Mouse (Mus musculus): ENCODE results near the gene Kcnj13. TPM values are rescaled to one million over a fixed set of nuclear protein-coding genes. Genes with fewer than 3 reads are reported as not detected.

Kcnj13 gene
- total RNA-seq (2021): 1 to 10 TPM in 1 of 2 experiments, under 1 TPM in 1; 0.37 to 2.2 TPM
- long read RNA-seq, experiment 1, transcript Kcnj13-201 (3 exons, 1,270 nt): major isoform, 6 of 6 reads
- long read RNA-seq, experiment 1, partial matches to known transcripts: 0 of 6 reads
- long read RNA-seq, experiment 1, other reads (novel, unspliced or antisense): 0 of 6 reads
- long read RNA-seq, experiment 2, partial matches to known transcripts: 0 of 1 reads
- long read RNA-seq, experiment 2, other reads (novel, unspliced or antisense): 0 of 1 reads

DNA sequence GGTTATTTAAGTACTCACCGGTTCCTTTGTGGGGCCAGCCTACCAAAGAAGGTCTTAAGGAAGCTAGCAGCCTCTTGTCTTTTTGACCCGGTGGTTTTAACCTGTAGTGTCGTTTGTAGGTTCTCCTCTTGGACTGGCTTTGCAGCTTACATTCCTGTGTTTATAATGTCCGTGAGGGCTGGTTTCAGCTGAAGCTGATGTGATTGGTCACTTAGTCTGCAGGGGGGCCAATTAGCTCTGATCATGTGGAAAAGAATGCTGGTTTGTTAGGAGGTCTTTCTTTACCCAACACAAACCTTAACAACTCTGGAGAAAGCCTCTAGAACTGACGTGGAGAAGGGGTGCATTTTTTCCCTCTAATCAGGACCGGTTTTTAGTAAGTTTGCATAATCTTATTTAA, at the start of gene Kcnj13:
Kcnj13 (minus strand) TSS at position 136 of the 400 bp plus-strand sequence.
- no peak for DNase-seq (ENCODE audit: low spot score in 2 of 2)
- Histone ChIP-seq H3K27ac (no peak within 1 kb of the TSS), H3K4me3 (no peak within 1 kb of the TSS)
- no peak for TF ChIP-seq CTCF (conservative IDR thresholded peaks at IDR 0.05)

DNA sequence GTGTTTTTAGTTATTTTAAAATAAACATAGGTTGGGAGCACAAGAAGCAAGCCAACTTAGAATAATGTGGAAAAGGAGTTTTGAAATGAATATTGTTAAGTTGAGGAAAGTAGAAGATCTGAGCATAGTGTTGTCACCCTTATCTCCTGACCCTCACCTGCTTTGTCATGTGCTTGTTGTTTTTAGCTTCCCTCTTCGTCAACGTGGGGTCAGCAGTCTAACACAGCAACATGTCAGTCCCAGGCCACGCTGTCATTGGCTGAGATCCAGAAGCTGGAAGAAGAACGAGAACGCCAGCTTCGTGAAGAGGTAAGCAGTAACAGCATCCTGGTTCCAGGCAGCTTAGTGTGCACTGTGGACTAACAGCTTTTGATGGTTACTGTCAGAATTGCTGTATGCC, 42.1 kb upstream of the Kcnj13 start:
- no peak overlapping the region for H3K4me3 ChIP-seq
- no peak for TF ChIP-seq CTCF (conservative IDR thresholded peaks at IDR 0.05)
- DNase-seq (ENCODE audit: low spot score in 2 of 2): no peak
- no peak overlapping the region for H3K27ac ChIP-seq

DNA sequence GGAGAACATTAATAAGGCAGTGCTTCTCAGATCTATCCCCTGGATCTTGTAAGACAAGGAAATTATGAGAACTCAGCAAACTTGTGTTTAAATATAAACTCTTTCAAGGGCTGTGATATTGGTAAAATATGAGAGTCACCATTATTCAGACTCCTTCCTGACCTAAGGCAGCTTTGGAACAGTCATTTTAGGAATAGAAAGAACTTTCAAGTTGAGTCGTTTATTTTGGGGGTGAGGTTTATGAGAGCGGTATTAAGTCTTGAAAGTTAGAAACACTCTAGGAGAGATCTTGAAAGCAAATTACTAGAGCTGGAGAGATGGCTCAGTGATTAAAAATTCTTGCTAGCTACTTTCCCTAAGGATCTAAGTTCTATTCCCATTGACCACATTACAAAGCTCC, 40.6 kb upstream of the Kcnj13 start:
- Histone ChIP-seq H3K27ac (no peak overlapping the region), H3K4me3 (no peak overlapping the region)
- no peak for DNase-seq (ENCODE audit: low spot score in 2 of 2)
- no peak for TF ChIP-seq CTCF (conservative IDR thresholded peaks at IDR 0.05)

DNA sequence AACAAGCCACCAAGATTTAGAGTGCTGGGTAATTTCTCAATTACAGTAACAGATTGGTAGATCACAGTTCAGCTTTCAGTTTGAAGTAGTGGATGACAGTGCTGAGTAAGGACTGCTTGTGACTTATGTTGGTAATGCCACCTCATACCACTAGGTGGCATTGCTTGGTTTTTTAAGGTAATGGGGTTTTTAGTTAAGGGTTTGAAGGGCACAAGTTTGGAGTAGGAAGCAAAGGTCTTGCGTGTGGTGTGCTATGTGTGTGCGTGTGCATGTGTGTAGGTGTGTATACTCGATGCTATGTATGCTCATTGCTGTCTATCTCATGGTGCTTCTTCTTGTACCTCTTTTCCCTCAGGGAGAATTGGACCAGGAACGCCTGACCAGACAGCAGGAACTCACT, 24.2 kb upstream of the Kcnj13 start:
- DNase-seq (ENCODE audit: low spot score in 2 of 2): no peak
- peak; percentile 86 for TF ChIP-seq CTCF (conservative IDR thresholded peaks at IDR 0.05)
- Histone ChIP-seq H3K27ac (no peak overlapping the region), H3K4me3 (no peak overlapping the region)

DNA sequence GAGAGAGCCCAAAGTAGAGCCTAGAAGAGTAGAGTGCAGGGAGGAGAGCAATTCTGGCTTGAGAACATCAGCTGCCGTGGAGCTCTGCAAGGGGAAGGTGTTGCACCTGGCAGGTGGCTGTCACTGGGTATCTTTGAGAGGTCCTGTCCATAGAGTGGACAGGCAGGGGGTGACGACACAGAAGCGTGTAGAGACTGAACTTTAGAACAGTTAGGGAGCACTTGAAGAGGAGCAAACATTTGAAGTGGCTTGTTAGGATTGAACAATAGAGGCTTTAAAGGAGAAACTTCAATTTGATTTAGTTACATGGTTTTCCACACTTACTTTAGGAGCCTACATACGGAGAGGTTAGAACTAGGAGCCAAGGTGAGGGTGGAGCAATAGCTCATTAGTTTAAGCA, 14.9 kb upstream of the Kcnj13 start:
- no peak overlapping the region for H3K4me3 ChIP-seq
- DNase-seq (ENCODE audit: low spot score in 2 of 2): no peak
- TF ChIP-seq CTCF (conservative IDR thresholded peaks at IDR 0.05): no peak
- H3K27ac ChIP-seq: no peak overlapping the region

DNA sequence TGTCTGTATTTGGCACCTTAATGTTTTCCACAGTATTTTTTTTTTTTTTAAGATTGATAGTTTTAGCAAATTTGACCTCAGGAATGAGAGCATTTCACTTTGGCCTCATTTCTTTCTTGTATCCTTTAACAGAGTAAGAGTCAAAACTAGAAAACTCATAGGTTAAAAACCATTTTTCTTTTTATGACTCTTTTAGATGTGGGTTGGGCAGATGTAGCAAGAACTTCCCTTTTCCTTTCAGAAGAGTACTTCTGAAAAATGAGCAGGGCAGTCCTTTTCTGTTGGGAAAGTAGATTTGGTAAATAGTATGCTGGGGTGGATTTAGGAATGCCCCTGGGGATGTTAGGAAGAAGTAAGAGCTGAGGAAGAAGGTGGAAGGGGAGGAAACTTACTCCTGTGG, 11.5 kb upstream of the Kcnj13 start:
- no peak for TF ChIP-seq CTCF (conservative IDR thresholded peaks at IDR 0.05)
- no peak overlapping the region for H3K4me3 ChIP-seq
- no peak overlapping the region for H3K27ac ChIP-seq
- DNase-seq (ENCODE audit: low spot score in 2 of 2): no peak

DNA sequence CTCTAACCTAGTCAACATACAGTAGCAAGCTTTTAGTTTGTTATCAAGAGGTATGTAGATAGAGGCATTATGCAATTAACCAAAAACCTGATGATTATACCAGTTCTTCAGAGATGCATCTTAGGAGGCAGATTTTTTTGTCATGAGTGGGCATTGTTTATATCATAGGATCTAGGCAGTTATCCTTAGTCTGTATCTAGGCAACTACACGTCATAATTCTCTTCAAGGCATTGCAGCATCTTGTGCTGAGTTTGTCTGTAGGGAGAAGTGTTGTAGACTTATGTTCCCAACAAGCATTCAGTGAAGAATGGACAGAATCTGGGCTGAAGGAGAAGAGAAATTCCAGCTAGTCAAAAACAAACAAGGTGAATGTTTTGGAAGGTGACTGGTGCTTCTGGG, 10.2 kb upstream of the Kcnj13 start:
- TF ChIP-seq CTCF (conservative IDR thresholded peaks at IDR 0.05): no peak

DNA sequence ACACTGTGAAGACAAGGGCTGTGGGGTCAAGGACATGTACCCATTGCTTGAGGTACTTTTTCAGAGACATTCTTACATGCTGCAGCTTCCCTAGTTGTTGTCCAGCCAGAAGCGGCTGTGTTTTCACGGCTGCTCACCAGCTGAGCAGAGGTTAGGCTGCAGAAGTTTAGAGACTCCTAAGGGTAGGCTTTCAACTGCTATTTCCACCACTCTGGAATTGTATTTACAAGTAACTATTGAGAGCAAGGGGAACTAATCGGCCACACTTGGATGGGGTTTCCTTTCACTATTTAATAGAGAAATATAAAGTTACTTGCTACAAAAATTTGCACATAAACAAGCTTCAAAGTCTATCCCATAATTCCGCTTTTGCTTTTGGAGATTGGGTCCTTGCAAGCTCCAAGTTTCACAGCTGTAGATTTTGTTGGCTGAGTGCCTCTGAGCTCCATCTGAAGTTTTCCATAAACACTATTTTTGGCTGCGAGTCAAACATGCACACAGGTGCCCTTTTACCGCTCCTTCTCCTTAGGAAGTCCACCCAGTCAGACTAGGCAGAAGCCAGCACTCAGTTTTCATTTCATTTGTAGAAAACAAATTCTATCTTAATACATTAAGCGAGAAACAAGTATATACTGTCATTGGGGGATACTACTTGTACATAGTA, 2.5 kb upstream of the Kcnj13 start:
- no peak for TF ChIP-seq CTCF (conservative IDR thresholded peaks at IDR 0.05)
- no peak overlapping the region for H3K27ac ChIP-seq
- no peak overlapping the region for H3K4me3 ChIP-seq
- DNase-seq (ENCODE audit: low spot score in 2 of 2): no peak

More for the DNA sequence above, 10.2 kb upstream of the Kcnj13 start:
- Histone ChIP-seq H3K4me3 (no peak overlapping the region), H3K27ac (no peak overlapping the region)
- no peak for DNase-seq (ENCODE audit: low spot score in 2 of 2)

DNA sequence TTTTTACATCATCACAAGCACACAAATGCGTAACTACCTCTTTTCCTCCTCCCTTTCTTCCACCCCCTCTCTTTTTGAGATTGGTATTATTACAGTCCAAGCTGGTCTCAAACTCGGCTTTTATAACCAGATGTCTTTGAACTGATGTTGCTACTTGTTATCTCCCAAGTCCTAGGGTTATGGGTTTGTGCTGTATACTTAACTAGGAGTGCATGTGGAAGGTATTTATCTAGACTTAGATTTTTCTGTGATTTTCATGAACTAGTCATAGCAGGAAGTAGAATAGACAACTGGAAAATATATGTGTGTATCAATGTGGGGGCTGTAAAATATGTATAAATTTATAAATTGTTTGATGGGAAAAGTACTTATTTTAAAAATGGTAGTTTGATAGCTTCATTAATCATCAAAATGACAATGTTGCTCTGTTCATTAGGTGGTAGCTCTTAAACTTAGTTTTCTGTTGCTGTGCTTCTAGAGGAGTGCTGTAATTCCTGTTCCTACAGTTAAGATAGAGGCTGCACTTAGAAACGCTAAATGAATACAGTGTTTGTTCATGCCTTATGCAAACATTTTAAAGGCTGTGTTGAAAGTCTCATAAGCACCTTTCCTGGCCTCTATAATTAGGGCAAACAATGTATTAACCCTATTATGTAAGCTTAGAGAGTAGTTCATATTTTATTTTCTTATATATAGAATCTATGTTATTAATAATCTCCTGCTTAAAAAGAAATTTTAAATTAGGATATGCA, 909 bp downstream of the Kcnj13 start:
- no peak overlapping the region for H3K4me3 ChIP-seq
- no peak overlapping the region for H3K27ac ChIP-seq
- no peak for DNase-seq (ENCODE audit: low spot score in 2 of 2)
- TF ChIP-seq CTCF (conservative IDR thresholded peaks at IDR 0.05): no peak

DNA sequence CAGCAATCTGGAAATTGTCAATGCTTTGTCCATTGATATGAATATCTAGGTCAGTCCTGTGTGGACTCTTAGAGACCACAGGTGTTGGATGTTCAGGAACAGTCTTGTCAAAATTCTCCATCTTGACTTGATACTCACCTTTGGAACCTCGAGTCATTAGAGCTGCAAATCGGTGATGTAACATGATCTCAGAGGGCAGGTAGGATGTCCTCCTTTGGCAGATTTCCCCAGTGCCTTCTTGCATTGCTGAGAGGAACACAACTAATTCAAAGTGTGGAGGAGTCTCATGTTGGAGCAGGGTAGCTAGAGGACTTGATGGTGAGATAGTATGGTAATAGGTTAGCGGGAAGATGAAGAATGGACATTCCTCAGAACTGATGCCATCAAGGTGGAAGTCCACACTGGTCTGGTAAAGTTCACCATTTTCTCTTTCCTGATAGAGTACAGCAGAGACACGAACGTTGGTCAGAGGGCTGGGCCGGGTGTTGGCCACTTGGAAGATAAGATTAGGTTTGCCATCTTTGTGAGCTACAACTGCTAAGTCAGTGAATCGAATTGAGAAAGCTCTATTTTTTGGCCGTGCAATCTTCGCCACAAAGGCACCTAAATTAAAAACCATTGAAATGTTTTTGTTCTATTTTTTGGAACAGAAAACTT, 8.0 kb downstream of the Kcnj13 start:
- Histone ChIP-seq H3K27ac (no peak overlapping the region), H3K4me3 (no peak overlapping the region)
- TF ChIP-seq CTCF (conservative IDR thresholded peaks at IDR 0.05): no peak
- no peak for DNase-seq (ENCODE audit: low spot score in 2 of 2)

DNA sequence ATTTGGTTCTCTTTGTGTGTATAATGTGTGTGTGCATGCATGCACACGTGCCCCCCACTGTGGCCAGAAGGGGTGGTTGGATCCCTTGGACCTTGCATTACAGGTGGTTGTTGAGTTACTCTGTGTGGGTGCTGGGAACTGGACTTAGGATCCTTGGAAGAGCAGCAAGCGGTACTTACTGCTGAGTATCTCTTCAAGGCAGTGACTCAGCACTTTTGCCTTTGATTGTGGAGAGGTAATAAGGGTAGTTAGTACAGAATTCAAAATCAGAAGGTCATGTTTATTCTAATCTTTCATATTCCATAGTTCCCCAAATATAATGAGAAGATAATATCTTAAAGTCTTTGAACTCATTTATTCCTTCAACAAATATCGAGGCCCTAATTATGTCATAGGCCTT, 13.4 kb downstream of the Kcnj13 start:
- Histone ChIP-seq H3K27ac (no peak overlapping the region), H3K4me3 (no peak overlapping the region)
- DNase-seq (ENCODE audit: low spot score in 2 of 2): no peak
- no peak for TF ChIP-seq CTCF (conservative IDR thresholded peaks at IDR 0.05)

DNA sequence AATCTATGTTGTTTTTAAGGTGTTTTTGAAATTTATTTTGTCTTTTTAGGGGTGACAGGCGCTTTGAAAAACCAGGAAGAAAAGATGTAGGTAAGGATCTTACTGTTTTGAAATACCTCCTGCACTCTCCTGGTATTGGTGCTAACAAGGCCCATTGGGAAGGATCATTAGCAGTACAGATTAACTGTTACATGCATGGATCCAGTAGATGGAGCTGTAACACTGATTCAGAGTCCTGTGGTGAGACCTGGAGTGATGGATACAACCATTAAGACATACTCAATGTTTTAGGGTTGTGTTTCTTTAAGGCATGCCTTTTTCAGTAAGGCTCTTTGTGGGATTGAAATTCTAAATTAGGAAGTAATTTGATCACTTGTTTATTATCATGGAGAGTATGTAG, 14.6 kb downstream of the Kcnj13 start:
- no peak overlapping the region for H3K27ac ChIP-seq
- no peak for DNase-seq (ENCODE audit: low spot score in 2 of 2)
- peak; percentile 69 for TF ChIP-seq CTCF (conservative IDR thresholded peaks at IDR 0.05)
- H3K4me3 ChIP-seq: no peak overlapping the region

DNA sequence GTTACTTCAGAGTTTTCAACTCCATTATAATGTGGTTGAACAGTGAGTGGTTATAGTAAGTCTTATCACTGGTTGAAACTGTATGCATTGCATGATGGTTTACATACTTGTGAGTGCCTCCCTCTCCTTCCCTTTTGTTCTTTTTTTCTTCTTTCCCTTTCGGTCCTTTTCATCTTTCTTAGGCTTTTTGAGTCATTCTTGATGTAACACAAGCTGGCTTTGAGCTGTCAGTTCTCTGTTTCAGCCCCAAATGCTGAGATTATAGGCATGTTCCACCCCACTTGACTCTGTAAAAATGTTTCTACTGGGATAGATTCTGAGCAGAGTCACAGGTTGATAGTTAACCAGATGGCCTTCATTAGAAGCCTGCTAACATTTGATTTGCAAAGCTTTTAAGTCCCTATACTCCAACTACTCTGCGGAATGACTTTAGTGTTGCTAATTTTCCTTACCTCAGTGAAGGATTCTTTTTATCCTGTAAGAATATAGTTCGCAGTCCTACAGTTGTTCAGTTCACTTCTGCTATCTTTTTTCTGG, 16.4 kb downstream of the Kcnj13 start:
- H3K27ac ChIP-seq: no peak overlapping the region
- no peak for DNase-seq (ENCODE audit: low spot score in 2 of 2)
- H3K4me3 ChIP-seq: no peak overlapping the region
- TF ChIP-seq CTCF (conservative IDR thresholded peaks at IDR 0.05): no peak
